Mouse (Mus musculus) adrenal gland (tissue): ENCODE results near the gene Rab23.
"Not testable (repeated sequence)": the region's sequence is repeated elsewhere in the genome, so short reads cannot be mapped to it uniquely, and the experiment has no call there.

Source experiments
- intact Hi-C: fragments of 180-260 bp; cut with DNase I; formaldehyde crosslinking; loops from one replicate; pipeline ENCODE4 v1.15.1; 2025

The Rab23 gene

GRCm38 (mm10) chr1:33725086-33725485 lies 5.4 kb downstream of the Rab23 start:
- intact Hi-C loops: no loop called here

DNA sequence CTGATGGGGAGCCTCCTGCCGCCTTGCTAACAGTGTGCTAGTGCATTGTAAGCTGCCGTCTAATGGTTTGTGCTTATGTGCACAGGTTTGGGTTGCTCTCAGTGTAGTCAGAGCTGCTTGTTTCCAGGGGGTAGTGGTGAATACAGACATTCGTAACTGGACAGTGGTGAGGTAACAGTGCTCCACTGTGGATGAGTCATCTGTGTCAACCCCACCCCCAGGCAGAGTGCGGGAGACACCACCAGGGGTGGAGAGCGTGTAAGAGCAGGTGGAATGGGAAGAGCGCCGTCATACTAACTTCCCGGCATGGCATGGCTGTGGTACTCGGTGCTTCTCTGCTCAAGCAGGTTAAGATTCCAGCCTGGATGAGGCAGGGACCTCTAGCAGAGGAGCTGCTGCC lies 13.4 kb downstream of the Rab23 start:
- intact Hi-C loops: no loop called here

DNA sequence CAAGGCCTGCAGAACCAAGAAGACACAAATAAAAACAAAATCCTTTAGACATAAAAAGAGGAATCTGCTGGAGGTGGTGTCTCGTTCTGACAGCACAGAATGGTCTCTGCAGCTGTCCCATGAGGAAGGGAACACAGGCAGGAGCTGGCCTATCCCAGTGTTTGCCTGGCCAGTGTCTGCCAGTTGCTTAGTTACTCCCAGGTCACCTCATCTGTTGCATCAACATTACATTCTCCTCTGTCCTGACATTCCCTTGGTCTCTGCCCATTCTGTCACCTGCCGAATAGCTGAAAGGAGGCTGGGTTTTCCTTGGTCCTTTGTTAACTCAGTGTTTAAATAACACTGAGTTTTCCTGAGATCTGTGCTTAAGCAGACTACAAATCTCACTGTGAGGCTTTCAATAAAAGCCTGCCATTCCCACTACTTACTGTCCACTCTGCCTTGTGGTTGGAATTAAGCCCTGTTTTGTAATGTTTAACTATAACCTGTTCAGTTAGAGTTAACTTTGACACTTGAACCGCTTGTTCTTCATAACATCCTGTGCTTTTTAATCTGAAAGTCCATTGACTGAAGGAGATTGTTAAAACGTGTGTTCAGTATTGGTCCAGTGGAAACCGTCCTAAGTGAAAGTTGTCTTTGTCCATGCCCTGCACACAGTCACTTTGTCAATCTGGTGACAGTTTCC lies 14.5 kb downstream of the Rab23 start:
- intact Hi-C loops: no loop called here

DNA sequence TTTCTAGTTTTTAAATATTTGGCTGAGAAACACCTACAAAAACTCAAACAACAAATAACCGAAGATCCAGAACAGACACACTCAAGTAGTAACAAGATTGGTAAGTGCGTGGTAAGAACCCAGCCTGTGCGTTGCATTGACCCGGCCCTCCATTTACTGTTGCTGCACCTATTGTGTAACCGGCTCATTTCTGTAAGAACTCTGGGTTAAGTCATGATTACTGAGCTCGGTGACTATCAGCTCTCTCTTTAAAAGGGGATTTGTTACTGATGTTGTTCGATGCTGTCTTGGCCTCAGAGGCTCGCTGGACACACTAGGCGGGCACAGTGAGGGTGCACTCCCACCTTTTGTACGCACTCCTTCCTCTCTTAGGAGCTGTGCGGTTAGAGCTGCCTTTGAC lies 18.6 kb downstream of the Rab23 start:
- intact Hi-C loops: loop anchor here (5.0 kb wide), 1 partner anchor 66 kb away; no protein-coding TSS in a partner anchor

DNA sequence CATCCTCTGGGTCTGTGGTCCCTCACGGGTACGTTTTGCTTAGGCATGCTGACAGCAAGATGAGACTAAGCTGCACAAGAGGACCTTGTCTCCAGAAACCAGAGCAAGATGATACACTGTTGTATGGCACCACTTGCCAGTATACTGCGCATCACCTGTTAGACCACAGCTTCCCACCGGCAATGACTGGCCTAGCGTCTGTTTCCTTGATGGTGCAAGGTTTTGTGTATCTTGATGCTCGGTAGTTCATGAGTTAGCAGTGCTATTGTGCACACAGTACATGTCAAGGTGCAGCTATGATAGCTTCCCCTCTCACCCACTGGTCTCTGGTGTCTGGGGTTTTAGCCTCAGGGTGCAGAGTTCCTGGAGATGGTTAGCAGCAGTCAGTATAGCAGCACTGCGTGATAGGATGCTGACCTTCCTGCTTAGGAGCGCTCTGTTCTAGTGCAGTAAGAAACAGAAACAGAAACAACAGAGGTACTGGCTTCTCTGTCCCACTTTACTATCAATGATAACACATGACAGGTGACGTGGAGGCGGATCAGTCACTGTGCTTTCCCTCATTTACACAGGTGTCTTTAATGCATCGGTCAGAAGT lies 19.1 kb downstream of the Rab23 start:
- intact Hi-C loops: loop anchor here (5.0 kb wide), 1 partner anchor 66 kb away; no protein-coding TSS in a partner anchor

- intact Hi-C loops: loop anchor here (5.0 kb wide), 1 partner anchor 67 kb away; no protein-coding TSS in a partner anchor
Measured at GRCm38 (mm10) chr1:33739302-33739701, 19.6 kb downstream of the Rab23 start.

DNA sequence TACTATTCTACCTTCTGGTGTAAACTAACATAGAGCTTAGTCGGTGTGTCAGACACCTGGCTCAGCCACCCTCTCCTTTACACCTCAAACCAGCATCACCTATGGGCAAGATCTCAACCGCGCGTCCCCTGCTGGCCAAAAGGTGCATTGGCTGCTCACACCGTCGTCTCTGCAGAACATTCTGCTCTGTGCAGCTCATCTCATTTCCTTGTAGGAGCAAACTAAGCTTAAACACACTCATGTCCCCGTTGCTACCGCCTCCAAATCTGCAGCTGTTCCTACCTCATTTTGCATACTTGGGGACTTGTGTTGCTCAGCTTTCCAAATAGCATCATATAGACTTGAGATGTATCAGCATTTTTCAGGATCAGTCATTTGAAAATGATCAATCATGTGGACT lies 23.2 kb downstream of the Rab23 start:
- intact Hi-C loops: no loop called here

DNA sequence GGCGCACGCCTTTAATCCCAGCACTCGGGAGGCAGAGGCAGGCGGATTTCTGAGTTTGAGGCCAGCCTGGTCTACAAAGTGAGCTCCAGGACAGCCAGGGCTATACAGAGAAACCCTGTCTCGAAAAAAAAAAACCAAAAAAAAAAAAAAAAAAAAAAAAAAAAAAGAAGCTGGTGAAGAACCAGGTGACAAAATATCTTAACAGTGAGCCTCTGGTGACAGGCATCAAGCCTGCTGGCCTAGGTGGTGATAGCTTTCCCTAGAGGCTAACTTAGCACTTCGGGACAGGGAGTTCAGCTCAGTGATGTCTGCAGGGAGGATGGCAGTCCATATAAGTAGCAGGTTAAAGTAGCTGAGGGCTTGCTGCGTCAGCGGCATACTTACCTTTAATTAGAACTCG lies 25.1 kb downstream of the Rab23 start:
- intact Hi-C loops: not testable (repeated sequence)

DNA sequence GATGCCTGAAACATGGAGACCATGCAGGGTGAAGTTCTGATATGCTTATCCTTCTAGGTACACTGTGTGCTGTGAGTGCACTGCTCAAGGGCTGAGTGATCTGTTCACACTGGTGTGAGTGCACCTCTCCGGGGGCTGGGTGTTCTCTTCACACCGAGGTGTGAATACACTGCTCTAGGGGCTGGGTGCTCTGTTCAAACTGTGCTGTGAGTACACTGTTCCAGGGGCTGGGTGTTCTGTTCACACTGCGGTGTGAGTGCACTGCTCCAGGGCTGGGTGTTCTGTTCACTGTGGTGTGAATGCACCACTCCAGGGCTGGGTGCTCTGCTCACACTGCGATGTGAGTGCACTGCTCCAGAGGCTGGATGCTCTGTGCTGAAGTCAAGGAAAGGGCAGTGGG lies 26.2 kb downstream of the Rab23 start:
- intact Hi-C loops: no loop called here

DNA sequence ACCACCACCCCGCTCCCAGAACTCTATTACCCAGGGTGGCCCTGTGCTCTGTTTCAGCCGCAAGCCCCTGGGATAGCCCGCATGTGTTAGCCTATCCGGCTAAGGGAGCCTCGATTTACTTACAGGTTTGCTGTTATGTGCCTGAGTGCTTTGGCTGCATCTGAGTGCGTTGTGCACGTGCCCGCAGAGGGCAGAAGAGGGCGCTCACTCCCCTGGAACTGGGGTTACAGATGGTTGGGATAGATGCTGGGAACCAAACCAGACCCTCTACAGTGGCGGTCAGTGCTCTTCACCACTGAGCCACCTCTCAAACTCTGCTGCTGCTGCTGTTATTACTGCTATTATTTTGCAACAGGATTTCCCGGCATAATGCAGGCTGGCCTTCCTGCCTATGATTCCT lies 29.4 kb downstream of the Rab23 start:
- intact Hi-C loops: no loop called here

DNA sequence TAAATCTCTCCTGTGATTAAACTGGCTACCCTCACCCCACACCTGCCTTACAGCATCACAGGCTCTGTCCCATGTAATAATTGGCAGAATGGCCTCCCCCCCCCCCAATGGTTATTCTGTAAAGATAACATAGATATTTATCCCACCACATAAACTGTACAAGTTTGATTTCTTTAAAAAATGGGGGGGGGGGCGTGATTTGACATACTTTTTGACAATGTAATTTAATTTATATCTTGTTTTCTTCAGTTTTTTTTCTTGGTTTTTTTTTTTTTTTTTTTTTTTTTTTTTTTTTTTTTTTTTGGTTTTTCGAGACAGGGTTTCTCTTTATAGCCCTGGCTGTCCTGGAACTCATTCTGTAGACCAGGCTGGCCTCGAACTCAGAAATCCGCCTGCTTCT lies 30.0 kb downstream of the Rab23 start:
- intact Hi-C loops: not testable (repeated sequence)

GRCm38 (mm10) chr1:33751283-33751682 lies 31.6 kb downstream of the Rab23 start:
- intact Hi-C loops: no loop called here

GRCm38 (mm10) chr1:33754089-33754488 lies 34.4 kb downstream of the Rab23 start:
- intact Hi-C loops: no loop called here

DNA sequence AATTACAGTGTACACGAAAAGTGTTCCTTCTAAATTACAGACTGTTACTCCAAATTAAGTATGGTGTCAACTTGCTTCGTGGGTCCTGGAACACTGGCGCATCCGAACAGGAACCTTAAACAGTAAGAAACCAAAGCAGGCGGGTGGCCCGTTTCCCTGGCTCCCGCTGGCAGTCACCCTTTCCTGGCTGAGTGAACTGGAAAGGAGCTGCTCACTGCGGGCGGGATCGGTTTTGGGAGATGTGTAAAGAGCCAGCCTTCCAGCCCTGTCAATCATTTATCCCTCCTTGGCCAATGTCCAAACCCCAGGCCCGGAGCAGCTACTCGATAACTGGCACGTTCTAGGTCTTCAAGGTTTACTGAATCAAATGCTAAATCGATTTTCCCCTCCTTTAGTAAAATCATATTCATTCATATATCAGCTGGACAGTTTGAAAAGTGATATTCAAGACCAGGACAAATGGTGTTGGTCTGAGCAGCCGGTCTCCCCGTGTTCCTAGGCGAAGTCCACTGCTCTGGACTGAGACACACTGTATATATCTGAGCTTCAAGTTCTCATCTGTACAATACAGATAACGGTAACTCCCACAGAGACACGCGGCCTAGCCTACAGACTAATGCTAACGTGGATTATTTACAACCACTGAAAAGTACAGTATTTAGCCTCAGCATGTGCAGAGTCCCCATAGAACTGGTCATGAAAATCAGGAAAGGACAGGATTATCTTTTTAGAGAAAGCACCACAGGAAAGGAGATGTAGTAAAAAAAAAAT lies 35.5 kb downstream of the Rab23 start:
- intact Hi-C loops: loop anchor here (5.0 kb wide), 1 partner anchor 62 kb away; no protein-coding TSS in a partner anchor

DNA sequence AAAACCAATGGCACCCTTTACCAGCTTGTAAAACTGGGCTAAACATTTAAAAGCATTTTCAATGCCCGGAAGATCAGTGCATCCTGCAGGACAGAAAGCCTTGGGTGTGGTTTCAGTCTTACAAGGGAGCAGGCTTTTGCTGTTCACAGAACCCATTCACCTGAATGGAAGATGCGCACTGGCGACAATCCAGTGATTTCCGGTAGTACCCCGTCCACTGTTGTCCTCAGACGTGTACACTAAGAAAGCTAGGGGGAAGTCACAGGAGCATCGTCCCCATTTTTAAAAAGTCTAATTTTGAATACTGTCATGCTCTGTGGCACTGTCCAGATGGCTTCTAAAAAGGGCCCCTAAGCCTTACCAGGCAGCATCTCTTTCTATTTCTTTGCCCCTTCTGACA lies 36.1 kb downstream of the Rab23 start:
- intact Hi-C loops: loop anchor here (5.0 kb wide), 1 partner anchor 62 kb away; no protein-coding TSS in a partner anchor

- intact Hi-C loops: loop anchor here (5.0 kb wide), 1 partner anchor 61 kb away; no protein-coding TSS in a partner anchor
Measured at GRCm38 (mm10) chr1:33756258-33757032, 36.8 kb downstream of the Rab23 start.

- intact Hi-C loops: loop anchor here (5.0 kb wide), 1 partner anchor 60 kb away; no protein-coding TSS in a partner anchor
Measured at GRCm38 (mm10) chr1:33757033-33757413, 37.3 kb downstream of the Rab23 start.

DNA sequence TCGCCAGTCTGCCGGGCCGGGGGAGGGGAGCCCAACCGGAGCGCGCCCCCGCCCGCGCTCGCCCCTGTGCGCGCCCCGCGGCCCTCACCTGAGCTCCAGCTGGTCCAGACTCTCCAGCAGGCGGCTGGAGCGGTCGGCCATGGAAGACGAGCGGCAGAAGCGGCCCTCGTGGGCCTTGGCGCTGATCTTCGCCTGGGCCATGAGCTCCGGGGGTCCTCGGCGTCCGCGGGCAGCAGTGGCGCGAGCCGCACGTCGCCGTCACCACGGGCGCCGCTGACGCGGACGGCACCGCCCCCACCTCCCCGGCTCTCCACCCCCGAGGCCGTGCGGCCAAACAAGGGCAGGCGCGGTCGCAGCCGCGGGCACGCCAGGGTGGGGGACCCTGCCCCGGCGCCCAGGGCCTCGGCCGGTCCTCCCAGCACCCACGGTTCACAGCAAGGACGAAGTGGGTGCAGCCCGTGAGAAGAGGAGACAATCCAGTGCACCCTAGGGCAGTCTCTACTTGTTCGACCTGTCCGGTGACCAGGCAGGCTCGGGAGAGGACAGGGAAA lies 37.9 kb downstream of the Rab23 start, which contains the start of gene Bag2:
Gene Bag2, minus strand, starts transcription at position 305 of the 551 bp plus-strand sequence.
- intact Hi-C loops: loop anchor here (5.0 kb wide), 1 partner anchor 60 kb away; no protein-coding TSS in a partner anchor

DNA sequence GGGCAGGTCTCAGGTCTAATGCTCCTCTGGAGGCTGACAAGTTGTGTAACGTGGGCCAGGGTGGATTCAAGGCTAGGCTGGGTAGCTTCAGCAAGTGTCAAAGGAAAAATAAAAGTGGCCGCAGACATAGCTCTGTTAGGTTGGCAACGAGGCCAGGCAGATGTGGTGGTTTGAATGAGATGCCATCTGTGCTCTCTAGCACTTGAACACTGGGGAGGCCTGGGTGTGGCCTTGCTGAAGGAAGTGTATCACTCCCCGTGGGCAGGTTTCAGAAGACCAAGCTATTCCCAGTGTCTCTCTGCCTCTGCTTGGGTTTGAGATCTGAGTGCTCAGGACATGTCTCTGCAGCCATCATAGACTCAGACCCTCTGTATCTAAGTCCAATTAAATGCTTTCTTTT lies 38.8 kb downstream of the Rab23 start:
- intact Hi-C loops: loop anchor here (5.0 kb wide), 1 partner anchor 59 kb away; no protein-coding TSS in a partner anchor

- intact Hi-C loops: no loop called here
Measured at GRCm38 (mm10) chr1:33763826-33764225, 44.1 kb downstream of the Rab23 start.
